Mouse (Mus musculus): ENCODE measurements around the gene a.
"Not testable (repeated sequence)": the region's sequence is repeated elsewhere in the genome, so short reads cannot be mapped to it uniquely, and the experiment has no call there.

Gene a

GRCm38 (mm10) chr2:154922134-154922533, 130.9 kb downstream of the a start:
- DNase-seq (ENCODE audit: low spot score in 2 of 2): not testable (repeated sequence)

- DNase-seq (ENCODE audit: low spot score in 2 of 2): no peak
Observed at GRCm38 (mm10) chr2:154925411-154926031, 134.3 kb downstream of the a start.

DNA sequence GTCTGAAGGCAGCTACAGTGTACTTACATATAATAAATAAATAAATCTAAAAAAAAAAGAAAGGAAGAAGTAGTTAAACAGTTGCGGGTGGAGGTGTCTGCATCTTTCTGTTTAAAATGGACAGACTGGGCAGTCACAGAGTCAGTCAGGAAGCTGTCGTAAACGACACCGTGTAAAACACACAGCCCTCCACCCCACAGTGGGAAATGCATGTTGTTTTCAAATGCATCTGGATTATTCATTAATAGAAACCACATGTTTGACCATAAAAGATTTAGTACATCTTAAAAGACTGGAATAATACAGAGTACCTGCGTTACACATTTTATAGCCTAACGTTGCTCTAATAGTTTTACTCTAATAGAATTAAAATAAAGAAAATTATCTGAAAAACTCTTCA, 135.6 kb downstream of the a start:
- no peak for DNase-seq (ENCODE audit: low spot score in 2 of 2)

- no peak for DNase-seq (ENCODE audit: low spot score in 2 of 2)
Observed at GRCm38 (mm10) chr2:154928298-154928697, 137.1 kb downstream of the a start.

DNA sequence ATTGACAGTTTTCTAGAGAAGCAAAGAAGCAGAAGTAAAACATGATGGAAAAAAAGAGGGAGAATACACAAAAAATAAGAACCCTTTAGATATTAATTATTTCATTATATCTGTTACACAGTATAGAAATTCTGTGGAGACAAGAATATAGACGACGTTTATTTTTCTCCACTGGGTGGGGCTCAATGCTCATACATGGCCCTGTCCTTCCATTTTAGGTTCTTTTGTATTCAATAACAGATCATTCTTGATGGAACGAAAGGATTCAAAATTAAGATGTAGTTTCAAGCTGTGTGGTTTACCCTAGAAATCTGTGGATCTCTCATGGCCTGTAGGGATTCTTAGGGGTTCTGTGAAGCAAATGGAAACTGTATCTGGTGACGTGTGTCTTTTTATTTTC, 142.7 kb downstream of the a start:
- DNase-seq (ENCODE audit: low spot score in 2 of 2): no peak

DNA sequence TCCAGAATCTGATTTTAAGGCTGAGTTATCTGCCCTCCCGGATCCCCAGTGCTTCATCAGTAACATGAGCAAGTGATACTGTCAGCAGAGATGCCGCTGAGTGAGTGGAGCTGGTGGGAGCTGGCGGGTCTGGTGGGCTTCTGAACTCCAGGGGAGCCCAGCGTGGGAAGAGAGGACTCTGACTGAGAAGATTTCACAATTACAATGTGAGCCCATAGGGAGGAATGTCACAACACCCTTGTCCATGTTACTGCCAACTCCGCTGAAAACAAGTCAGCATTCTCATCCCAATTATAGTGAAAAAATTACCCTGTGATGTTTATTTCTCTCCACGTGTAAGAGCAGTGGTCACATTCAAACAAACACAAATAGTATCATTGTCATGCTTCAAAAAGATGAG, 144.9 kb downstream of the a start:
- no peak for DNase-seq (ENCODE audit: low spot score in 2 of 2)

DNA sequence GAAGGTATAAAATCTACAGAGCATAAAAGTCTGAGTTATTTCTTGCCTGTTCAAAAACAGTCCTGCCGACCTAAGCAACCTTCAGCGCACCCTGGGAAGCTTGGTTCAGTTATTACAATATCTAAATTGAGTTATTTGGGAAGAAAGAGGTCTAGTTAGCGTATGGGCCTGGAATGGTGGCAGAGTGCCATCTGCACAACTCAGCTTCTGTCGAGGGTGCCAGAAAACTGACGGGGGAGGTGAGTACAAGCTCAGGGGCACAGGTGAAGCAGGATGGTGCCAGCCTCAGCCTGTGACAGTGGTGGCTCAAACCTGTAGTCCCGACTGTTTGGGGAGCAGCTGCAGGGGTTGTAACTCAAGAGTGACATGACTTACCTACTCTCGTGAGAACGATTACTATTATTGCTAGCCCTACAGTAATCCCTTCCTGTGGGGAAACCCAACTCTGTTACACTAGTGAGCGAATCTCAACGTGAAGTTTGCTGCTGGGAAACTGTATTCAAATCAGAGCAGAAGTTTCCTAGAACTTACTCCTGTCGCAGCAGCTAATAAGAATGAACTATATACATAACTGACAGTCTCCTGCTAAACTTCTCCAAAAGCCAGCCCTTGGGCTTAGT, 145.4 kb downstream of the a start:
- no peak for DNase-seq (ENCODE audit: low spot score in 2 of 2)

DNA sequence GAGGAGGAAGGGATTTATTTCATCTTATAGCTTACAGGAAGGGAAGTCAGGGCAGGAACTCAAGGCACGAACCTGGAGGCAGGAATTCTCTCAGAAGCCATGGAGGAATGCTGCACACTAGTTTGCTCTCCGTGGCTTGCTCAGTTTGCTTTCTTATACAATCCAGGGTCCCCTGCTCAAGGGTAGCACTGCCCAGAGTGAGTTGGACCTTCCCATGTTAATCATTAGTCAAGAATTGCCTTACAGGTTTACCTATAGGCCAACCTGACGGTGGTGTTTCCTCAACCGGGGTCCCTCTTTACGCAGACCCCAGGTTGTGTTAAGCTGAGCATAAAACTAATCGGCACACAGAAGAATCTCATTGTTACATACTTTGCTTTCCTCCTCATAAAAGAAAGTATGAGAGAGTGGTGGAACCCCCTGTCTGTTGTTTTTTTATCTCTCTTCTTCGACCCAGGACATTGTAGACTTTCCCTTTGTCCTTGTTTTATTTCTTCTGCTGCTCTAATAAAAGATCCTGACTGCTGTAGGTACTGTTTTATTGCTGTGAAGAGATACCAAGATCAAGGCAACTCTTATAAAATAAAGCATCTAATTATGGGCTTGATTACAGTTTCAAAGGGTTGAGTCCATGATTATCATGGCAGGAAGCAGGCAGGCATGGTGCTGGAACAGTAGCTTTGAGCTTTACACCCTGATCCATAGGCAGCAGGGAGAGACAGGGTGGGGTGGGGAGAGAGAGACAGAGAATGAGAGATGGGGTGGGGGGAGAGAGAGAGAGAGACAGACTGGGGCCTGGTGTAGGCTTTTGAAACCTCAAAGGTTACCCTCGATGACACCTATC, 146.6 kb downstream of the a start:
- no peak for DNase-seq (ENCODE audit: low spot score in 2 of 2)

GRCm38 (mm10) chr2:154941952-154942351, 150.8 kb downstream of the a start:
- no peak for DNase-seq (ENCODE audit: low spot score in 2 of 2)

DNA sequence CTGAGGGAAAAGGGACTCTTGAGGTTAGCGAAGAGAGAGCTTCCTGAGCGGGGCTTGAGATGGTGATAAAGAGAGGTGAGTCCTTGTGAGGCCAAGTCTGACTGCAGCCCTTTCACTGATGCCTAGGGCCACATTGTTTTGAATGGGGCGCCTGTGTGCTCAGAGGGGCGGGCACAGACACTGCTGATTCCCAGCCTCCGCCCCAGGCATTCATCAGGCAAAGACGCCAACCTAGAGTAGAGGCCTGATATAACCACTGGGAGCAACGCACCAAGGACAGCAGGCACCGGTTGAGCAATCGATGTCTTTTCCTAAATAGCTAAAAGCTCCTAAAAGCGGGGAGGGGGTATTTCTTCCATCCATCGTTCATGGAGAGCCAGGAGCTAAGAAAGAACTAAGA, 151.3 kb downstream of the a start:
- DNase-seq (ENCODE audit: low spot score in 2 of 2): no peak

DNA sequence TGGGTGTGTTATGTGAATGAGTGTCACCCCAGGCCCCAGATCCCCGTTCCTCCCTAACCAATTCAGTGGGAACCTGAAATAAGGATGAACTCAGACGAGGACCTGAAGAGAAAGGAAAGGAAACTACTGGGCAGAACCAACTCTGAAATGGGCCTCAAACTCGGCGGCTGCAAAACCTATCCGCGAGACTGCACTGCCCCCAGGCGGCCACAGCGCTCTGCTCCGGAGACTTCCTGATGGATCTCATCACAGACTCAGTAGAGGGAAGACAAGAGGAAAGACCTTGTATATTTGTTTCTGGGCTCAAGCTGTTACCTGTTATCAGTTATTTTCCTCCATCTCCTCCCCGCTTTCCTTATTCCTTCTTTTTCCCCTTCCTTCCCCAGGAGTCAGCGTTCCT, 151.9 kb downstream of the a start:
- DNase-seq (ENCODE audit: low spot score in 2 of 2): peak; percentile 78 to 86

DNA sequence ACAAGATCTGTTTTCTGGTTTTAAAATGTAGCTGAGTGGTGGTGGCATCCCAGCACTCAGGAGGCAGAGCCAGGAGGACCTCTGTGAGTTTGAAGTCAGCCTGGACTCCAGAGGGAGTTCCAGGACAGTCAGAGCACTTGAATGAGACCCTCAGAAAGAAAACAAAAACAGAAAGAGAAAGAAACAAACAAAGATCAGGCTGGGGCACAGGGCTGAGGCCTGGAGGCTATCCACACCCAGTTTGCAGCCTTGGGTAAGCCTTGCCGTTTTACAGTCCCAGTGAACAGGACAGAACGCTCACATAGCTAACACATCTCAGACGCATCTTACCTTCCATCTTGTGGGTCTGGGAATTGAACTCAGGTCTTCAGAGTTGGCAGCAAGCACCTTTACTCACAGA, 155.7 kb downstream of the a start:
- no peak for DNase-seq (ENCODE audit: low spot score in 2 of 2)

- DNase-seq (ENCODE audit: low spot score in 2 of 2): no peak
Observed at GRCm38 (mm10) chr2:154949352-154949751, 158.2 kb downstream of the a start.

DNA sequence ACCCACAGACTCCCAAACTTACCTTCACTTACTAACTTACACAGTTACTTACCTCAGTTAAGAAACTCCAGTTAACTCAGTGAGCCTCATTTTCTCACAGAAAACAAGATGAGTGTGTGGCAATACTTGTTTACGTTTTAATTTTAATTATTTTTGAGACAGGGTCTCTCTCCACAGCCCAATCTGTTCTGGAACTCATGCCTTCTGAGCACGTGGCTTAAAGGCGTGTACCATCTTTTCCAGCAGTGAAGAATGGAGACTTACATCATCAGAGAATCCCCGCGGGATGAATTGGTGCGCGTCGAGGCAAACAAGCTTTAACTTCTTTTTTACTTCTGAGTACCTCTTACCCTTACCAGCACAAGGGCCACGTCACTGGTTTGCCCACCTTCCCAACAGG, 158.7 kb downstream of the a start:
- no peak for DNase-seq (ENCODE audit: low spot score in 2 of 2)

- DNase-seq (ENCODE audit: low spot score in 2 of 2): no peak
Observed at GRCm38 (mm10) chr2:154950601-154951000, 159.4 kb downstream of the a start.

DNA sequence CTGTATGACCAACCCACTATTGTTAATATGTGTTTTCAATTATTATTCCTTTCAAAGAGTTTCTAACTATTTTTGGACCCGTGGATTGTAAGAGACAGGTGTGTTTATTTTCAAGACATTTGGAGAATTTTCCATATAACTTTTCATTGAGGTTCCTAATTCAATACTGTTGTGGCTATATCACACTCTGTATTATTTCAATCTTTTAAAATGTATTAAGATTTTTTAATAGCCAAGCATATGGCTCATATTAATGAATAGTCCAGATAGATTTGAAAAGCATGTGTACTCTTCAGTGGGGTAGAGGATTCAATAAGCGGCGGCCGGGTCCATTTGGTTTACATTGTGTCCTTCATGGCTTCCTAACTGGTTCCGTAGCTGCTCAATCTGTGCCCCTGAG, 168.3 kb downstream of the a start:
- no peak for DNase-seq (ENCODE audit: low spot score in 2 of 2)

DNA sequence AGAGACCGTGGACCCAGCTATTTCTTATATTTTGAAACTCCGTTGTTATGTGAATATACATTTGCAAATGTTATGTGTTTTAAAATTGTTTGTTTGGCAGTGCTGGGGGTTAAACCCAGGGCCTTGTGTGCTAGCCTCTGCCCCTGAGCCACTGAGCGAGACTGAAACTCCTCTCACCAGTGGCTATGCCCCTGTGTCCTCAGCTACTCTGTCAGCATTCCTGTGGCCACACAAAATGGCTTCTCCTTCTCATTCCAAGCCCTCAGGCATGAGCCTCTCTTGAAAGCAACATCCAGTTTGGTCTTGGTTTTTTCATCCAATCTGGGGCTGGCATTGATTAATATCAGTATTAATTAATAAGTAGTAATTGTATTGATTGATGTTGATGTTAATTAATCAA, 168.7 kb downstream of the a start:
- DNase-seq (ENCODE audit: low spot score in 2 of 2): no peak

- no peak for DNase-seq (ENCODE audit: low spot score in 2 of 2)
Observed at GRCm38 (mm10) chr2:154963176-154963575, 172.0 kb downstream of the a start.

- not testable (repeated sequence) for DNase-seq (ENCODE audit: low spot score in 2 of 2)
Observed at GRCm38 (mm10) chr2:154969740-154970397, 178.7 kb downstream of the a start.

DNA sequence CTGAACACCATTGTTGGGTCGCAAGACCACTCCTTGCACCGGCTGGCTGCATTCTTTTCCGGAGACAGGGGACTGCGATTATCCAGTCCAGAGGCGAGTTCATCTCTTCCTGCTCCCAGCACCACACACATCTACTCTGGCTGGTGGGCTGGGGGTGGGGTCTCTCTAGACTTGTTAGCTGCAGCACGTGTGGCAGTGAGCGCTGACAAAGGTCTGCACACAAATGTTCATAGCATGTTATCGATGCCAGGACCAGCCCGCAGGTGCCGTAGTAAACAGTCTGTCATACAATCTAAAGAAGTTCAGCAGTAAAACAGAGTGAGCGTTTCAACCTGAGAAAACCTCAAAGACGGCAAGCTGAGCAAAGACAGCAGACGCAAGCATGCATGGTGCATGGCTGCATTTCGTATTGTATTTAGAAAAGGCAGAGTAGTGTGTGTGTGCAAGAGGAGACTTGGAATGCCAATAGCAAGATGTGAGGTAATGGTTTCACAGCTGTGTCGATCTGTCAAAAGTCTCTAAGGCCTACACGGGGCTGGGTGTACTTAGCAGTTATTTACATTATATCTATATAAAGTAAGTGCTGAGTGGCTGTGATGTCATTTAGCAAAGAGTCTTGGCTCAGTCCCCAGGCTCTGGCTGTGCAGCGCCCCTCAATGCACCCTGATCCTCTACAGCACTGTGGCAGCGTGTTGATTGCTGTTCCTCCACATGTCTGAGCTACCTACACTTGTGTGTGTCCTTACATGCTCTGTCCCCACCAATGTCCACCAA, 180.9 kb downstream of the a start:
- no peak for DNase-seq (ENCODE audit: low spot score in 2 of 2)

GRCm38 (mm10) chr2:154972981-154973380, 181.8 kb downstream of the a start:
- DNase-seq (ENCODE audit: low spot score in 2 of 2): no peak

- DNase-seq (ENCODE audit: low spot score in 2 of 2): no peak
Observed at GRCm38 (mm10) chr2:154986609-154987008, 195.4 kb downstream of the a start.

Measured in urinary bladder, adult 18-20 months (tissue).